Comparison of ENCODE assay signal across 8 mouse cellular contexts in the genomic region with DNA sequence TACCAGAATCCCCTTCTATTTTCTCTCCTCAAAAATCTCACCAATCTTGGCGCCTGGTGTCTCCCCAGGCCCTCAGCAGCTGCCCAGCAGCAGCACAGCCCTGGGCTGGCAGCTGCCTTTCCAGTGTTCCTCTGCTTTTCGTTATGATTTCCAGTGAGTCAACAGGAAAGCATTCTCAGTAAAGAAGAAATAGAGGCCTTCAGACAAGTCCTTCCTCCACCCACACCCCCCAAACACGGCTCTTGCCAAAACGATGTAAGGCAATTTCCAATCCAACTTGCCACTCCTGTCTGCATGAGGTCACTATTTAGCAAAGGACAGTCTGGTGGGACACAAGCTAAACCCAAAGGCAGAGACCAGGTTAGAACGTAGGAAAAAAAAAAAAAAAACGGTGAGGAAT. TPM values are rescaled to one million over a fixed set of nuclear protein-coding genes. Genes with fewer than 3 reads are reported as not detected.
DNase-seq lines count a peak whose midpoint lies in the region; ATAC-seq and TF ChIP-seq lines count a peak whose summit lies in the region.
"Had no signal": no experiment of that assay in that cellular context is flagged by ENCODE, and none has a peak within 500 bp of the region (broad histone marks: within the 10 kb centered on the region; RNA-seq: fewer than 3 reads in every experiment).

No protein-coding gene starts in this region.

- H3K9ac ChIP-seq in heart, embryonic 14.5 days (ENCODE audit: low read length) = peak overlapping the region; percentile 59

- in situ Hi-C loops in Patski (cut with MboI; ENCODE audit: low pct_unique_long_range_greater_than_20kb) = no loop called here

- H3K27me3 ChIP-seq in Patski = no peaks in the 10 kb centered on the region
- H3K27me3 ChIP-seq in heart, embryonic 14.5 days (ENCODE audit: control insufficient read depth, insufficient read depth, low read length) = no peaks in the 10 kb centered on the region

- POLR2A ChIA-PET in Patski (lab: Charles Lee) = interaction anchor here (0.8 to 2.7 kb wide), 3 partner anchors 13 to 41 kb away, joined by 3 to 8 read pairs (median 3); no protein-coding TSS in a partner anchor

- no peak for DNase-seq in Patski (ENCODE audit: low read depth, low spot score)
- peak; percentile 53 for DNase-seq in adrenal gland, postnatal 25 days
- peak; percentile 85 for DNase-seq in lung, postnatal 36 days
- DNase-seq in thymus, postnatal 36 days = no peak
- DNase-seq in right cerebral cortex, adult 18-20 months = no peak

- 0 out of 2 replicates have a peak, but pooled peaks cover 2% of the 10 kb centered on the region for H3K36me3 ChIP-seq in heart, embryonic 14.5 days (ENCODE audit: control insufficient read depth, insufficient read depth, low read length)
- H3K36me3 ChIP-seq: forebrain, embryonic 10.5 days had no signal

- 32% methylated on average over 6 of the region's 6 CpGs for WGBS in heart, embryonic 14.5 days

- CTCF ChIA-PET in Patski (lab: Charles Lee) = interaction anchor here (1.8 kb wide), 2 partner anchors 15 to 16 kb away, joined by 4 read pairs; no protein-coding TSS in a partner anchor

- no peak overlapping the region for H3K4me3 ChIP-seq in heart, embryonic 14.5 days (ENCODE audit: control insufficient read depth in 1 of 2, insufficient read depth in 1 of 2, low read depth in 1 of 2, low read length in 2 of 2)
- H3K4me3 ChIP-seq: forebrain, embryonic 10.5 days had no signal

- H3K4me2 ChIP-seq in heart, embryonic 14.5 days (ENCODE audit: low read length) = no peak overlapping the region

- peak overlapping the region; percentile 53 to 69 for H3K27ac ChIP-seq in heart, embryonic 14.5 days (replicated peaks in 1 of 2; ENCODE audit: control insufficient read depth in 1 of 2, insufficient read depth in 1 of 2, low read depth in 2 of 2, low read length in 2 of 2)
- H3K27ac ChIP-seq: forebrain, embryonic 10.5 days had no signal

- peak; percentile 76 for ATAC-seq in Patski
- ATAC-seq in heart, embryonic 14.5 days (ENCODE audit: insufficient number of reproducible peaks, insufficient read depth, low FRiP score, low read depth) = no peak
- ATAC-seq in erythroblast, adult 5-6 weeks (replicated peaks; ENCODE audit: low FRiP score, poor library complexity, severe bottlenecking) = no peak

- TF ChIP-seq CTCF in Patski (IDR thresholded peaks at IDR 0.05) = no peak

- H3K9me3 ChIP-seq in heart, embryonic 14.5 days (ENCODE audit: control insufficient read depth, low read length) = no peaks in the 10 kb centered on the region
- H3K9me3 ChIP-seq: forebrain, embryonic 10.5 days had no signal

- peaks cover 33 to 78% of the 10 kb centered on the region in 2 experiments for H3K4me1 ChIP-seq in heart, embryonic 14.5 days (ENCODE audit: control insufficient read depth in 2 of 2, insufficient read depth in 2 of 2, low read length in 2 of 2)

RNA-seq across cellular contexts. Expression of gene Iqgap1, which starts 39.0 kb away (rescaled TPM):
- 103 TPM for polyA plus RNA-seq in Patski (2021)
- total RNA-seq in adrenal gland, postnatal 25 days (2021) = 87.7 and 126 TPM in 2 replicates
- polyA plus RNA-seq in heart, embryonic 14.5 days (2014; fragmentation: Nextera tagmentation; extraction: Ambion mirVana) = 39.4 and 40.0 TPM in 2 replicates
- total RNA-seq in erythroblast, adult 5-6 weeks (2015; ENCODE audit: low replicate concordance) = 41.8 and 71.3 TPM in 2 replicates
- total RNA-seq in erythroblast, adult 5-6 weeks (2017; ENCODE audit: low replicate concordance) = 33.5 and 38.6 TPM in 2 replicates

Comparison
In these comparisons a context has a peak if more than half of its experiments do, and no peak if none do; other contexts are left out.
1. DNase-seq: peak in adrenal gland, postnatal 25 days (single experiment) and lung, postnatal 36 days (single experiment); none in Patski (single experiment), thymus, postnatal 36 days (0 of 2) and right cerebral cortex, adult 18-20 months (single experiment).